Mouse (Mus musculus) thymus, postnatal 36 days (tissue): ENCODE data around the gene Add1.
"Not testable (repeated sequence)": the region's sequence is repeated elsewhere in the genome, so short reads cannot be mapped to it uniquely, and the experiment has no call there.

ENCODE experiments used
- DNase-seq, 2 experiments: peaks; one replicate each; pipeline ENCODE4 v3.0.0; 2022; ENCODE audit warnings: mixed read lengths in 2 of 2

Gene Add1

DNA sequence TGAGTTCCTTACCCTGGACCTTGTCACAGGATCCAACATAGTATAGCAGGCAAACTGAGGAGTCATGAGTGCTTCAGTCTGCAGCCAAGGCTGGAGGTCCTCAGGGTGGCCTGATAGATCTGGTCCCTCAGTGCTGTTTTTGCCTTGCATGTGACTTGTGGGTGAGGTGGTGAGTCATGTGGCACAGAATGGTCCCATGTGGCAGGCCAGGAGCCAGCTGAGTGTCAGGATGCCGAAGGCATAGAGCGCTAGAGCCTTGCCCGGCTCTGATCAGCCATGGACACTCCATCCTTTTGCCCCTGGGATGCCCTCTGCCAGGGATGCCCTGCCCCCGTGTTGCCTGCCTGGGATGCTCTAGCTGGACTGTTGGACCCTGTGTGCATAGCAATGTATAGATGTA, 21.6 kb upstream of the Add1 start:
- DNase-seq, result no peak

DNA sequence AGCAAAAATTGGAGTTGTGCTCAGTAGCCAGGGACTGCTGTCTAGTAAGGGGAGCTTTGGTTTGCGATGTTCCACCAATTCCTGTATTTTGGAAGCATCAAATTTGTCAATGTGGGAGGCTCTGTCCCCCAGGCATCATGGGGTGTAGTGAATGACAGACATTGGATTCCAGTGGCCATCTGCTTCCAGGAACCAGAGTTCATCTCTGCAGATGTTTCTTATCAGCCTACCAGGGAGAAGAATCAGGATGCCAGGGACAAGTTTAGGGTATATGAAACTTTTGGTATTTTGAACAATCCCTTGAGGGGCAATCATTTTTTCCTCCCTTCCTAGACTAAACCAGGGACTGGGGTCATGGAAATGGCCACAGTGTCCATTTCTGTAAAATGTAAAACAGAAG, 9.6 kb upstream of the Add1 start:
- no peak for DNase-seq

DNA sequence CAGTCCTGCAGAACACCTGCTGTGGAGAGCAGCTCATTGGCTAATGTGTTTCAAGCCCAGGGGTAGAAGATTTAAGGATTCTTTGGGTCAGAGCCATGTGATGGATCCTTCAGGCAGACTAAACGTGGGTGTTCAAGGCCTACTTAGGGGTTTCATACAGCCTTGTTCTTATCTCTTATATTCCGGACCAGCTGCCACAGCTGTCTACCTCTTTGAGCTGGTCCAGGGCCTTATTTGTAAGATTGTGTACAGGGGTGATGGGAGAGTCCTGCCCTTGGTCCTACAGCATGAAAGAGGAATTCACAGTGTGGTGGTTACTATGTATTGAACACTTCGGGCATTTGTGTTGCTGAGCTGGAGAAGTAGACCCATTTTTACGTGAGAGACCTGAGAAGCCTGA, 9.2 kb upstream of the Add1 start:
- no peak for DNase-seq

DNA sequence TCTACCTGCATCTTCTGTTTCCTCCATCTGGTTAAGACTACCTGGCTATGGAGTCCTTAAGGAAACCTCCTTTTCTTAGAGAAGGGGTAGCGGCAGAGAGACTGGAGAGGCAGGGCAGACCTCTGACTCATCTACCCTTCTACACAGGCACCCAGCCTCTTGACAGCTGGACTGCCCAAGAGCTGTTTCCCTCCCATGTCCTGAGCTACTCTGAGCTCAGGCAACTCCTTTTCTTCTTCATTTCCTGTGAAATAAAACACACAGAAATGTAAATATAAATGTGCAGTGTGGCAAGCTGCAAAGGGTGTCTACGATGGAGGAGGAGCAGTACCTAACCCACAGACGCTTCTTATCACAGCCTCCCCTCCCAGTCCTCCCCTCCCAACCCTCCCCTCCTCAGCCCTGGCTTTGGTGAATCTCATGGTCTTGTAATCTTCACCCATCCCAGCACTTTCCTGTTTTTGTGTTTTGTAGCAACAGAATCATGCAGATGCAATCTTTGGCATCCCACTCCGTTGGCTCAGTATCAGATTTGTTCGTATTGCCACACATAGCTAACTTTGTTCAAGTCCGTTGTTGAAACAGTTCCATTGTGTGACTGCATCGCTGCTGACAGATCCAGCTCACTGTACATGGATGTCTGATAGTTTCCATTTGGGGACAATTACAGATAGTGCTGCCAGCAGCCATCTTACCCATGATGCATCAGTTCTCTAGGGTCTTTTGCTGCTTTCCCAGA, 7.8 kb upstream of the Add1 start:
- no peak for DNase-seq

DNA sequence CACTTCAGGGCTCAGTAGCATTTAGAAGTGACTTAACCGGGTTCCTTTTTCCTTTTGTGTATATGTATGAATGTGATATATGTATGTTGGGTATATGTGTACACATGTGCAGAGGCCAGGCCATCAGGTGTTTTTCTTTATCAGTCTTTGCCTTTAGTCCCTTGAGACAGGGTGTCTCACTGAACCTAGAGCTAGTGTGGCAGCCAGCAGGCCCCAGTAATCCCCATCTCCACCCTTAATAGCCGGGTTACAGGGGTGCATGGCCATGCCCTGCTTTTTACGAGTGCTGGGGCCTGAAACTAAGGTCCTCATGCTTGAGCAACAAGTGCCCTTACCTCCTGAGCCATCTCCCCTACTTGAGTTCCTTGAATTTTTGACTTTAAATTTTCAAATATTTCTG, 1.9 kb upstream of the Add1 start:
- no peak for DNase-seq

DNA sequence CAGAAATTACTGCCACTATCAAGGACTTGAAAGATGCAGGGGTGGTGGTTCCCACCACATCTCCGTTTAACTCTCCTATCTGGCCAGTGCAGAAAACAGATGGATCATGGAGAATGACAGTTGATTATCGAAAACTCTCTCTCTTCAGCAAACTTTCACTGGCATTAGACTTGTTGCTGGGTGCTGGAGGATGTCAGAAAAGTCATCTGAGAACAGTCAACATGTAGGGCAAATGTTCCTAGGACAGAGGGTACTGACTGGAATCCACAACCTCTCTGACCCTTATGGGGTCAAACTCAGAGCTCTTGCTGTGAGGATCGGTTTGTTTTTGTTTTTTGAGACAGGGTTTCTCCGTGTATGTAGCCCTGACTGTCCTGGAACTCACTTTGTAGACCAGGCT, 896 bp upstream of the Add1 start:
- DNase-seq, result not testable (repeated sequence)

GRCm38 (mm10) chr5:34574721-34575120, 1.3 kb downstream of the Add1 start:
- no peak for DNase-seq

GRCm38 (mm10) chr5:34576286-34576685, 2.8 kb downstream of the Add1 start:
- DNase-seq, result no peak

DNA sequence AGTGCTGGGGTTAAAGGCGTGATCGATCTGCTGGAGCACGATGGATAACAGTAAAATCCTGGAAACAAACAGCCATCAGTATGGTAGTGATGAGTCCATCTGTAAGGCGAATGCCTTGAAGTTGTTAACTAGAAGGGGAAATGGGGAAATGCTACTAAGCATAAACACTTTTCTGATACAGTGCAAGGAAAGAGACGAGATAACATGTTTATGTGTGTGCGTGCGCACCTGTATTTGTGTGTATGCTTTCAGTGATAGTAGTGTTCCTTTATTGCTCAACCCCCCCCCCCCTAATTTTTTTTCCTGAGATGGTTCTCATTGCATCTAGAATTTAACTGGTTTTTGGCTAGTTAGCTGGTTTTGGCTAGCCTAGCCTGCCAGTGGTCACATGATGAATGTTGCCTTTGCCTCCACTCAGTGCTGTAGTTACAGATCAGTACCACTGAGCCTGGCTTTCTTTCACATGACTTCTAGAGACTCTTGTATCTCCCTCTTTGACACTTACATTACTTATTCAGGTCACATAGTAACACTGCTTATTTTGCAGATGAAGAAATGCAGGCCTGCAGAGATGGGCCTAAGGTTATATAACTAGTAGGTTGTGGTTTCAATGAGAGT, 4.7 kb downstream of the Add1 start:
- DNase-seq, result no peak

DNA sequence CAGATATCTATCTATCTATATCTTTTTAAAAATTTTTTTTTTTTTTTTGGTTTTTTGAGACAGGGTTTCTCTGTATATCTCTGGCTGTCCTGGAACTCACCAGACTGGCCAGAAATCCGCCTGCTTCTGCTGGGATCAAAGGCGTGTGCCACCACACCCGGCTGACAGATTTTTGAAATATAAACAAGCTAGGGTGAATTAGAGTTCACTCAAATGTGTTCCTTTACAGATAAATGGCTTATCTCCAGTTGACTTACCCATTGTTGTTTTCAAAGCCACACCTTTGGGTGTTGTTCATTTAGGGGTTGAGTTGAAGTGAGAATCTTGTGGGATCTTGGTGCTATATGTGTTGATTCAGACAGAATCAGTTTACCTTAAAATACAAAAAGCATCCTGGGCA, 5.9 kb downstream of the Add1 start:
- DNase-seq, result no peak

GRCm38 (mm10) chr5:34581671-34582313, 8.3 kb downstream of the Add1 start:
- DNase-seq, result not testable (repeated sequence)

- no peak for DNase-seq
Measured at GRCm38 (mm10) chr5:34582314-34582675, 8.8 kb downstream of the Add1 start.

- no peak for DNase-seq
Measured at GRCm38 (mm10) chr5:34585216-34585615, 11.8 kb downstream of the Add1 start.

DNA sequence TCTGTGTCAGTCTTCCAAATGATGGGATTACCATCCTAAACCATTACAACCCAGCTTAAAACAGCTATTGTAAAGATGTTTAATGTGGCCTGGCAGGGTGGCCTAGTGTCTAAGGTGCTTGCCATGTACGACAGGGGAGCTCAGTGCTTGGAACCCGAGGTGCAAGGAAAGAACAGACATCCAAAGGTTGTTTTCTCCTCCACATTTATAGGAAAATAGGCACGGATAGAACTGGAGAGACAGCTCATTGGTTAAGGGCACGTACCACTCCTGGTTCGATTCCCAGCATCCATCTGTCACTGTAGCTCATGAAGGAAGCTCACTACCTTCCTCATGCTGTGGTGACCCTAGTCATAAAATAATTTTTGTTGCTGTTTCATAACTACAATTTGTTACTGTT, 14.4 kb downstream of the Add1 start:
- no peak for DNase-seq

DNA sequence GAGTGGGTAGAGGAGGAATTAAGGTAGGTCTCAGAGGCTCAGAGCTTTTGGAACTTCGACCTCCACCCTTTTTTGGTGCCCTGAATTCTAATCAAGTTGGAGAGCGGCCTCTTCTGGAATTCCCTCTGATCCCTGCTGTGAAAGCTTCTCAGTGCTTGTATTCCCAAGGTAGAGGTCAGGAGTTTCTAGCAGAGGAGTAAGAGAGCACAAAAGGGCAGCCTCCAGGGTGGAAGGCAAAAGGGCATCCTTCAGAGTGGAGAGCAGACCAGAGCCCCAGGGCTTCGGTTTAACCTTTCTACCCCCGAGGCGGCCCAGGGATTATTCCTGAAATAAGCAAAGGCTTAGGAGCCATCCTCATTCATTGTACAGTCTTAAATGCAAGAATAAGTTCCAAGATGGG, 16.6 kb downstream of the Add1 start:
- DNase-seq, result no peak

DNA sequence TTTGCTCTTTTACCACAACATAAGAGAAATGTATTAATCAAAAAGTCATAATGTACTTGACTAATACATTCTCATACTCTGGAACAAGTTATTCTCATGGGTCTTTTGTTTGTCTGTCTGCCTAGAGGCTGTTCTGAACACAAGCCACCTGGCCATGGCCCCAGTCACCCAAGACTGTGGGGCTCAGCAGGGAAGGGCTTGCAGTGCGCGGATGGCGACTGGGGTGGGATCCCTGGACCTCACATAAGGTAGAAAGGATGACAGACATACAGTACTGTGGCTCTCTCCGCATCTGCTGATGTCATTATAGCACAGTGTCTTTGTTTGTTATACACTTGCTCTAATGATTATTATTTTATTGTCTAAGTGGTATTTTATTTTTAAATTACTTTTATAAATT, 17.2 kb downstream of the Add1 start:
- DNase-seq, result no peak

GRCm38 (mm10) chr5:34591388-34592004, 18.0 kb downstream of the Add1 start:
- DNase-seq, result no peak

DNA sequence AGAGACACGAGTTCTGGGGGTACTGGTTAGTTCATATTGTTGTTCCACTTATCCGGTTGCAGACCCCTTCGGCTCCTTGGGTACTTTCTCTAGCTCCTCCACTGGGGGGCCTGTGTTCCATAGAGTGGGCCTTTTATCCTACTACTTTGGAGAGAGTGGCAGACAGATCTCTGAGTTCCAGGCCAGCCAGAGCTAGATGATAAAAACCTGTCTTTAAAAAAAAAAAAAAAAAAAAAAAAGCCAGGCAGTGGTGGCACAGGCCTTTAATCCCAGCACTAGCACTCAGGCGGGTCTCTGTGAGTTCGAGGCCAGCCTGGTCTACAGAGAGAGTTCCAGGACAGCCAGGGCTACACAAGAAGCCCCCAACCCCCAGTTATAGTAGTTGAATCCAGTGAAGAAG, 18.8 kb downstream of the Add1 start:
- not testable (repeated sequence) for DNase-seq

DNA sequence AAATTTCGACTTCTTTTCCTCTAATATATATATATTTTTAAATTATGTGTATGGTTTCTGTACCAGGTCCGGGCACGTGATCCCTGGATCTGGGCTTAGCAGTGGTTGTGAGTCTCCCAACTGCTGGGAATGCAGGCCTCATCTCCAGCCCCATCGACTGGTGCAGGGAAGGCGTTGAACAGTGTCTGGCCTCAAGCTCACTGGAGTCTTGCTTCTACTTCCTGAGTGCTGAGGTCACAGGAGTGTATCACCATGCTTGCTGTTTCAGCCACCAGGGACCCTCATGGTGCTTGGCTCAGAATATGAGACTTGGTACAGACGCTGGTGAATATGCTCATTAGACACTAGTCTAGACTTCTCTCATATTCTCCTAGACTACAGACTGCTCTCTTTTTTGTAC, 19.2 kb downstream of the Add1 start:
- no peak for DNase-seq

DNA sequence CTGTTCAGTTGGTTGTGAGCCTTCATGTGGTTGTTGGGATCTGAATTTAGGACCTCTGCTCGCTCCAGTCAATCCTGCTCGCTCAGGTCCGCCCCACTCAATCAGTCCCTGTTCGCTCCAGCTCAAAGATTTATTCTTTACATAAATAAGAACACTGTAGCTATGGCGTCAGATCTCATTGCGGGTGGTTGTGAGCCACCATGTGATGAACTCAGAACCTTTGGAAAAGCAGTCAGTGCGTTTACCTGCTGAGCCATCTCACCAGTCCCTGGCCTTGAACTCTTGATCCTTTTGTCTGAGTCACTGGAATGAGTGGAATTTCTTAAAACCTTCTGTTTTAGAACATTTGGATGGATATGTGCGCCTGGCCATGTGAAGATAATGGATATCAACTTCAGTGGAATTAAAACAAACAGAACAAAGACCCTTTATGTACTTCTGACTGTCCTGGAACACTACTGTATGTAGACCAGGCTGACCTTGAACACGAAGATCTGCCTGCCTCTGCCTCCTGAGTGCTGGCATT, 19.8 kb downstream of the Add1 start:
- no peak for DNase-seq

DNA sequence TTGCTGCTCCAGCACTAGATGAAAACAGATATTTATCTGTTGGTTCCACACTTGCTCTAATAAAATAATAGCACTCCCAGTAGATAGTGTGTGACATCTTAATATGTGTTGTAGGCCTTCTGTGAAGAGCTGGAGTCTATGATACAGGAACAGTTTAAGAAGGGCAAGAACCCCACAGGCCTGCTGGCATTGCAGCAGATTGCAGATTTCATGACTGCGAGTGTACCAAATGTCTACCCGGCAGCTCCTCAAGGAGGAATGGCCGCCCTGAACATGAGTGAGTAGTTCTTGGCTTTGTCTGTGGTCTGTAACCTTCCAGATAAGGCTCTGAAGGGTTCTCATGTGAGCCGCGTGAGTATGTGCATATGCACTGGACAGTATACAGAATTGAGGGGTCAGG, 31.1 kb downstream of the Add1 start:
- no peak for DNase-seq

GRCm38 (mm10) chr5:34607100-34607880, 33.8 kb downstream of the Add1 start:
- DNase-seq, result no peak

DNA sequence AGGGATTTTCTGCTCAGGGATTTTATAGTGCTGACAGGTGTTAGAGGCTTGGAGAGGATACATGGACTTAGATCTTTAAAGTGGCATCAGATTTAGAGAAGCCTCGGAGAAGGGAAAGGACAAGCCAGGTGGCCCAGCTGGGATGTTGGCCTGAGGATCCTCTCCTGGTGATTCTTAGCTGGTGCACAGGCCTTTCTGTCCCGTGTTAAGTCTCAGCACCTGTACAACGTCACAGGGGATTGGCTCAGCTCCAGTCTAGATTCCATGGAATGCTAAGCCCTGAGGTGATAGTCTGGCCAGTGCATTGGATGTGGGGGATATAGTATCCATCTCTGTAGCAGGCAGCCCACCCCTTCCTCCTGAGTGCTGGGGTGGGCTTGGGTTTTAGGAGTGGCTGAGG, 34.8 kb downstream of the Add1 start:
- DNase-seq, result no peak
